Mouse (Mus musculus): ENCODE data around the gene Serpini1. TPM values are rescaled to one million over a fixed set of nuclear protein-coding genes. Genes with fewer than 3 reads are reported as not detected.

The Serpini1 gene
- polyA plus RNA-seq (2012; rRNA removed), result 79.6 and 83.3 TPM in 2 replicates

GRCm38 (mm10) chr3:75557292-75557691, at the start of gene Serpini1:
Serpini1 (plus strand) TSS chr3:75557547.
- H3K27ac ChIP-seq (ENCODE audit: insufficient read depth, low read length), result peak within 1 kb of the TSS; percentile 85
- WGBS, result under 1% methylated on average over 19 of the region's 19 CpGs

GRCm38 (mm10) chr3:75517631-75518250, 39.6 kb upstream of the Serpini1 start:
- WGBS, result 79% methylated on average over 7 of the region's 7 CpGs
- Histone ChIP-seq H3K27me3 (ENCODE audit: control insufficient read depth, insufficient read depth, low read length) (no peaks in the 10 kb centered on the region), H3K4me3 (replicated peaks; ENCODE audit: insufficient read depth, low read depth, low read length) (no peak overlapping the region), H3K4me1 (ENCODE audit: control insufficient read depth, insufficient read depth, low read length) (no peaks in the 10 kb centered on the region), H3K27ac (ENCODE audit: insufficient read depth, low read length) (no peak overlapping the region)
- peak; percentile 37; the same call in 1 of the 2 replicates for TF ChIP-seq CTCF (IDR thresholded peaks at IDR 0.05; ENCODE audit: borderline replicate concordance, insufficient read depth, low read depth, low read length)
- no peak for TF ChIP-seq POLR2A (IDR thresholded peaks at IDR 0.05; ENCODE audit: borderline replicate concordance, insufficient read depth, low read length)
- DNase-seq, result peak; percentile 8 to 14

More at GRCm38 (mm10) chr3:75557292-75557691, at the start of gene Serpini1:
- TF ChIP-seq CTCF (IDR thresholded peaks at IDR 0.05; ENCODE audit: borderline replicate concordance, insufficient read depth, low read depth, low read length), result no peak
- TF ChIP-seq POLR2A (IDR thresholded peaks at IDR 0.05; ENCODE audit: borderline replicate concordance, insufficient read depth, low read length), result peak; percentile 98
- Histone ChIP-seq H3K27me3 (ENCODE audit: control insufficient read depth, insufficient read depth, low read length) (no peaks in the 10 kb centered on the region), H3K4me3 (replicated peaks; ENCODE audit: insufficient read depth, low read depth, low read length) (peak within 1 kb of the TSS; percentile 87), H3K4me1 (ENCODE audit: control insufficient read depth, insufficient read depth, low read length) (no peaks in the 10 kb centered on the region)
- DNase-seq, result peak; percentile 96

- H3K4me1 ChIP-seq (ENCODE audit: control insufficient read depth, insufficient read depth, low read length), result no peaks in the 10 kb centered on the region
- H3K4me3 ChIP-seq (replicated peaks; ENCODE audit: insufficient read depth, low read depth, low read length), result no peak overlapping the region
- no peak for TF ChIP-seq POLR2A (IDR thresholded peaks at IDR 0.05; ENCODE audit: borderline replicate concordance, insufficient read depth, low read length)
- TF ChIP-seq CTCF (IDR thresholded peaks at IDR 0.05; ENCODE audit: borderline replicate concordance, insufficient read depth, low read depth, low read length), result no peak
- DNase-seq, result no peak
- H3K27ac ChIP-seq (ENCODE audit: insufficient read depth, low read length), result no peak overlapping the region
- WGBS, result 63% methylated on average over 2 of the region's 2 CpGs
- no peaks in the 10 kb centered on the region for H3K27me3 ChIP-seq (ENCODE audit: control insufficient read depth, insufficient read depth, low read length)
Measured at GRCm38 (mm10) chr3:75521314-75521713, 36.0 kb upstream of the Serpini1 start.

GRCm38 (mm10) chr3:75522527-75522926, 34.8 kb upstream of the Serpini1 start:
- Histone ChIP-seq H3K27me3 (ENCODE audit: control insufficient read depth, insufficient read depth, low read length) (no peaks in the 10 kb centered on the region), H3K27ac (ENCODE audit: insufficient read depth, low read length) (no peak overlapping the region), H3K4me1 (ENCODE audit: control insufficient read depth, insufficient read depth, low read length) (no peaks in the 10 kb centered on the region), H3K4me3 (replicated peaks; ENCODE audit: insufficient read depth, low read depth, low read length) (no peak overlapping the region)
- DNase-seq, result no peak
- WGBS, result 98% methylated on average over 1 of the region's 1 CpGs
- TF ChIP-seq CTCF (IDR thresholded peaks at IDR 0.05; ENCODE audit: borderline replicate concordance, insufficient read depth, low read depth, low read length) (no peak), POLR2A (IDR thresholded peaks at IDR 0.05; ENCODE audit: borderline replicate concordance, insufficient read depth, low read length) (no peak)

- 95% methylated on average over 3 of the region's 3 CpGs for WGBS
- Histone ChIP-seq H3K27ac (ENCODE audit: insufficient read depth, low read length) (no peak overlapping the region), H3K4me1 (ENCODE audit: control insufficient read depth, insufficient read depth, low read length) (no peaks in the 10 kb centered on the region), H3K4me3 (replicated peaks; ENCODE audit: insufficient read depth, low read depth, low read length) (no peak overlapping the region), H3K27me3 (ENCODE audit: control insufficient read depth, insufficient read depth, low read length) (no peaks in the 10 kb centered on the region)
- TF ChIP-seq CTCF (IDR thresholded peaks at IDR 0.05; ENCODE audit: borderline replicate concordance, insufficient read depth, low read depth, low read length) (no peak), POLR2A (IDR thresholded peaks at IDR 0.05; ENCODE audit: borderline replicate concordance, insufficient read depth, low read length) (no peak)
- no peak for DNase-seq
Measured at GRCm38 (mm10) chr3:75531074-75531473, 26.3 kb upstream of the Serpini1 start.

GRCm38 (mm10) chr3:75534045-75534834, 23.1 kb upstream of the Serpini1 start:
- DNase-seq, result no peak
- 86% methylated on average over 3 of the region's 3 CpGs for WGBS
- TF ChIP-seq CTCF (IDR thresholded peaks at IDR 0.05; ENCODE audit: borderline replicate concordance, insufficient read depth, low read depth, low read length), result no peak
- no peak overlapping the region for H3K4me3 ChIP-seq (replicated peaks; ENCODE audit: insufficient read depth, low read depth, low read length)
- no peaks in the 10 kb centered on the region for H3K27me3 ChIP-seq (ENCODE audit: control insufficient read depth, insufficient read depth, low read length)
- H3K27ac ChIP-seq (ENCODE audit: insufficient read depth, low read length), result no peak overlapping the region
- H3K4me1 ChIP-seq (ENCODE audit: control insufficient read depth, insufficient read depth, low read length), result no peaks in the 10 kb centered on the region

- 94% methylated on average over 4 of the region's 4 CpGs for WGBS
- Histone ChIP-seq H3K27me3 (ENCODE audit: control insufficient read depth, insufficient read depth, low read length) (no peaks in the 10 kb centered on the region), H3K4me3 (replicated peaks; ENCODE audit: insufficient read depth, low read depth, low read length) (no peak overlapping the region), H3K4me1 (ENCODE audit: control insufficient read depth, insufficient read depth, low read length) (no peaks in the 10 kb centered on the region), H3K27ac (ENCODE audit: insufficient read depth, low read length) (no peak overlapping the region)
- TF ChIP-seq POLR2A (IDR thresholded peaks at IDR 0.05; ENCODE audit: borderline replicate concordance, insufficient read depth, low read length), result no peak
- no peak for TF ChIP-seq CTCF (IDR thresholded peaks at IDR 0.05; ENCODE audit: borderline replicate concordance, insufficient read depth, low read depth, low read length)
- DNase-seq, result no peak
Measured at GRCm38 (mm10) chr3:75541259-75541658, 16.1 kb upstream of the Serpini1 start.

- no peaks in the 10 kb centered on the region for H3K27me3 ChIP-seq (ENCODE audit: control insufficient read depth, insufficient read depth, low read length)
- 67% methylated on average over 3 of the region's 3 CpGs for WGBS
- no peak for TF ChIP-seq POLR2A (IDR thresholded peaks at IDR 0.05; ENCODE audit: borderline replicate concordance, insufficient read depth, low read length)
- TF ChIP-seq CTCF (IDR thresholded peaks at IDR 0.05; ENCODE audit: borderline replicate concordance, insufficient read depth, low read depth, low read length), result no peak
- no peak for DNase-seq
- H3K4me3 ChIP-seq (replicated peaks; ENCODE audit: insufficient read depth, low read depth, low read length), result no peak overlapping the region
- H3K4me1 ChIP-seq (ENCODE audit: control insufficient read depth, insufficient read depth, low read length), result no peaks in the 10 kb centered on the region
- H3K27ac ChIP-seq (ENCODE audit: insufficient read depth, low read length), result no peak overlapping the region
Measured at GRCm38 (mm10) chr3:75542852-75543251, 14.5 kb upstream of the Serpini1 start.

All from cerebellum, adult 2 months (tissue).